Mouse (Mus musculus): Measurements from ENCODE around the gene Pepd. TPM values are rescaled to one million over a fixed set of nuclear protein-coding genes. Genes with fewer than 3 reads are reported as not detected.

The Pepd gene
- total and polyA plus RNA-seq, 3 experiments, result 24.6 to 38.9 (median 26.6) TPM

DNA sequence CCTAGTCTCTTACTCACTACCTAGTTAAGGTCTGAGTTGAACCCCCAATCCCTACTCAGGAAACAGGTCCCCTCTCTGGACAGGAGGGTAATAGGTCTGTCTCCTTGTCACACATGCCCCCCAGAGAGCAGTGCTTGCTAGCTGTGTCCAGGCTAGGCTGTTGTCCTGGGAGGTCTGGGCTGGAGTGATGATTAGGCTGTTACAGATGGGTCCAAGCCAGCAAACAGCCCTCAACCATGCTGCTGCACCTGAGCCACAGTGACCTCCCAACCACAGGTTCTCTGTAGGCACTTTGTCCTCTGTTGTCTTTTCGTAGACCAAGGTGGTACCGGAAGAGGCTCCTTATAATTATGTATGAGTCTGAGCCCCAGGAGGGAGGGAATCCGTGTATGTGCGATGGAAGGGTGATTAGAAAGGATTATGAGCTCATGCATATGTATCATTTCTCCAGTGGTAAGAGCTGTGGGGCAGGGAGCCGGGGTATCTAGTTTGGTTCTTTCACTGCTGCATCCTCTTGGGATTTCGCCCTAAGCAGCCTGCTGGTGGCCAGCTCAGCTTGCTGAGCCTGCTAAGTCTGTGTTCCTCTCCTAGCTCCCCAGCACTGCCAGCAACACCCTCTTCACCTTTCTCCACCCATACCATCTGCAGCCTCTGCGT, 34.2 kb downstream of the Pepd start:
- 91% methylated on average over 7 of the region's 7 CpGs for WGBS
- no peaks in the 10 kb centered on the region for H3K4me1 ChIP-seq (ENCODE audit: control insufficient read depth, insufficient read depth, low read length)
- no peak overlapping the region for H3K4me3 ChIP-seq
- no peak overlapping the region for H3K27ac ChIP-seq
- H3K79me2 ChIP-seq (replicated peaks; ENCODE audit: control insufficient read depth, insufficient read depth, low read length), result no peaks in the 10 kb centered on the region
- TF ChIP-seq CTCF (IDR thresholded peaks at IDR 0.05) (no peak), POLR2A (IDR thresholded peaks at IDR 0.05; ENCODE audit: insufficient read depth, low read depth, low read length) (no peak), EP300 (IDR thresholded peaks at IDR 0.05; ENCODE audit: insufficient read depth, low read depth, low read length) (no peak)
- no peak for DNase-seq
- no peaks in the 10 kb centered on the region for H3K36me3 ChIP-seq (ENCODE audit: control insufficient read depth, insufficient read depth, low read length)
- intact Hi-C loops (cut with DNase I), result no loop called here
- no peak overlapping the region for H3K9ac ChIP-seq (ENCODE audit: low read depth, low read length)
- no peaks in the 10 kb centered on the region for H3K27me3 ChIP-seq (ENCODE audit: control insufficient read depth, insufficient read depth, low read length)

DNA sequence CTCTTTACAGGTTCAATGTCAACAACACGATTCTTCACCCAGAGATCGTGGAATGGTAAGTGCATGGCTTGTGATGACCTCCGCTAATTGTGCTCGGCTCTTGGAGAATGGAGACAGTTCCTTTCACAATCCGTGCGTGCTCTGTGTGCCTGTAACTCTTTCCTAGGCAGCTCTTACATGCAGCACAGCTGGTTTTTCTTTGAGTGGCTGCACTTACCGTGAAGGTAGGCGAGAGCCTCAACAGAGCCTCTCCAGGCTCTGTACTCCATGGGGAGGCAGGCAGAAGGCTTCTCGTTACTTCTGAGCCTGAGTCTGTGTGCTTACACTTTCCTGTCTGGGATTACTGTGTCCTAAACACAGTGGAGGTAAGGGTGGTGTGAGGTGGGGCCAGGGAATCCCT, 42.4 kb downstream of the Pepd start:
- no peak overlapping the region for H3K4me3 ChIP-seq
- H3K79me2 ChIP-seq (replicated peaks; ENCODE audit: control insufficient read depth, insufficient read depth, low read length), result no peaks in the 10 kb centered on the region
- intact Hi-C loops (cut with DNase I), result no loop called here
- no peaks in the 10 kb centered on the region for H3K4me1 ChIP-seq (ENCODE audit: control insufficient read depth, insufficient read depth, low read length)
- H3K36me3 ChIP-seq (ENCODE audit: control insufficient read depth, insufficient read depth, low read length), result no peaks in the 10 kb centered on the region
- DNase-seq, result no peak
- H3K27me3 ChIP-seq (ENCODE audit: control insufficient read depth, insufficient read depth, low read length), result no peaks in the 10 kb centered on the region
- H3K9ac ChIP-seq (ENCODE audit: low read depth, low read length), result no peak overlapping the region
- no peak overlapping the region for H3K27ac ChIP-seq
- no peak for TF ChIP-seq POLR2A (IDR thresholded peaks at IDR 0.05; ENCODE audit: insufficient read depth, low read depth, low read length)
- no peak for TF ChIP-seq EP300 (IDR thresholded peaks at IDR 0.05; ENCODE audit: insufficient read depth, low read depth, low read length)
- TF ChIP-seq CTCF (IDR thresholded peaks at IDR 0.05), result no peak
- 92% methylated on average over 9 of the region's 9 CpGs for WGBS

DNA sequence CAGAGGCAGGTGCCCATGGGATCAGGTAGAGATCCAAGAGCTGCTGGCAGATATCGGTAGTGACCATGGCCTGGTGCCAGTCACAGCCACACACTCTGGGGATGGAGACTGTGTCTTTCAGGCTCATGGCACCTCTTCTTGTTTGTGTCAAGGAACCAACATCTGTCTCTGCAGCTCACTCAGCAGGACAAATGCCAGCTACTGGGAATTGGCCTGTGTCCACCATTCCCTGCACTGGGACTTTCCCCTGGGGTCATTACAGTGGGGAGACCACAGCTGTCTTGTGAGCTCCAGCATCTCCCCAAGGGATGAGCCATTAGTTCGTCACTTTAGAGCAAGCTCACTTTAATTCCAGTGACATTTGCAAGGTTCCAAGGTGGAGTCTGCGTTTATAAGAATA, 43.1 kb downstream of the Pepd start:
- TF ChIP-seq EP300 (IDR thresholded peaks at IDR 0.05; ENCODE audit: insufficient read depth, low read depth, low read length), result no peak
- TF ChIP-seq POLR2A (IDR thresholded peaks at IDR 0.05; ENCODE audit: insufficient read depth, low read depth, low read length), result no peak
- no peak for TF ChIP-seq CTCF (IDR thresholded peaks at IDR 0.05)
- Histone ChIP-seq H3K9ac (ENCODE audit: low read depth, low read length) (no peak overlapping the region), H3K4me3 (no peak overlapping the region), H3K27ac (no peak overlapping the region), H3K36me3 (ENCODE audit: control insufficient read depth, insufficient read depth, low read length) (no peaks in the 10 kb centered on the region), H3K79me2 (replicated peaks; ENCODE audit: control insufficient read depth, insufficient read depth, low read length) (no peaks in the 10 kb centered on the region), H3K4me1 (ENCODE audit: control insufficient read depth, insufficient read depth, low read length) (no peaks in the 10 kb centered on the region), H3K27me3 (ENCODE audit: control insufficient read depth, insufficient read depth, low read length) (no peaks in the 10 kb centered on the region)
- WGBS, result 74% methylated on average over 3 of the region's 3 CpGs
- intact Hi-C loops (cut with DNase I), result no loop called here
- DNase-seq, result no peak

DNA sequence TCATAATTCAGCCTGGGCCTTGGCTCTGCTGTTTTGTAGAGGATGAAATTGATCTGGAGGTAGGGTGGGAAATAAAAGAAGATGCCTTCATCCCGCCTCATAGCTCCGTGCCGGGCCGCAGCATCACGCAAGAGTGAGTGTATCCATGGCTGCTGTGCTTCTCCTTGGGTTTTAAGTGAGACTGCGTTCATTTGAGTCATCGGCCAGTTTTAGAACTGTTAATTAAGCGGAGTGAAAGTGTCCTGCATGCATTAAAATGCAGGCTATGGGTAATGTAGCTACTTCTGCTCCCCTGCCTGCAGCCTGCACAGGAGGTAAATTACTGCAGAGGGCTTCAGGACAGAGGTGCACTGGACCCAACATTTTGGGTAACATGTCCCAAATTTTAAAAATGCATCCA, 45.0 kb downstream of the Pepd start:
- no peaks in the 10 kb centered on the region for H3K4me1 ChIP-seq (ENCODE audit: control insufficient read depth, insufficient read depth, low read length)
- H3K79me2 ChIP-seq (replicated peaks; ENCODE audit: control insufficient read depth, insufficient read depth, low read length), result no peaks in the 10 kb centered on the region
- H3K4me3 ChIP-seq, result no peak overlapping the region
- H3K9ac ChIP-seq (ENCODE audit: low read depth, low read length), result no peak overlapping the region
- H3K27me3 ChIP-seq (ENCODE audit: control insufficient read depth, insufficient read depth, low read length), result no peaks in the 10 kb centered on the region
- intact Hi-C loops (cut with DNase I), result no loop called here
- WGBS, result 97% methylated on average over 8 of the region's 8 CpGs
- DNase-seq, result no peak
- no peaks in the 10 kb centered on the region for H3K36me3 ChIP-seq (ENCODE audit: control insufficient read depth, insufficient read depth, low read length)
- no peak for TF ChIP-seq CTCF (IDR thresholded peaks at IDR 0.05)
- no peak for TF ChIP-seq EP300 (IDR thresholded peaks at IDR 0.05; ENCODE audit: insufficient read depth, low read depth, low read length)
- TF ChIP-seq POLR2A (IDR thresholded peaks at IDR 0.05; ENCODE audit: insufficient read depth, low read depth, low read length), result no peak
- H3K27ac ChIP-seq, result no peak overlapping the region

DNA sequence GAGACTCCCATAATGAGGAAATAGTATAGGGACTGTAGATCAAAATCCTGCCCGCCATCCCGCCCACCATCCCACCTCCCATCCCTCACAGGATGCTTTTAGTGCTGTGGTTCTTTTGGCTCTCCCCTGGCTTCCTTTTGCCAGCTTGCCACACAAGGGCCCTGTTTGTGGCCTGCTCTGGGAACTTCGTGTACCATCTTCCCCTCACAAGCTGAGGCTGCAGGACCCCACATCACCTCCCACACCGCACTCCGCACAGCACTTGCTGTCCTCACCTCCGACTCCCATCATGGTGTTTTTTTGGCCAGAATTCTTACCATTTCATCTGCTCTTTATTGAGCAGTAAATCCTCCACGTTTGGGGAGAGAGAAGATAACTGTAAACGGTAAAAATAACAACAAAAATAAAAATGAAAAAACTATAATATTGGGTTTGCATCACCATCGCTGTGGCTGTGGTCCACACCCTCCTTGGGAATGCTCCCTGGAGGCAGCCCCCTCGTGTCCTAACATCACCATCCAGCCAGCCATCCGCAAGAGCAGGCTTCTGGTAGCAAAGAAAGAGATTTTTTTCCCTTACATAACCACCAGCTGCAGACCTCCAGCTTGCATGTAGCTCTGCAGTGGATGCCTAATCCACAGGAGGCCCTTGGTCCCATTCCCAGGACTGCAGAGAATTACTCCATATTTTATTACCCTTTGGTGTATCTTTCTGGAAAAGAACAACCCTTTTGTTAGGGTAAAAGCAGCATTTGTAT, 51.9 kb downstream of the Pepd start:
- DNase-seq, result peak in 1 of 2 experiments; percentile 12
- intact Hi-C loops (cut with DNase I), result no loop called here

DNA sequence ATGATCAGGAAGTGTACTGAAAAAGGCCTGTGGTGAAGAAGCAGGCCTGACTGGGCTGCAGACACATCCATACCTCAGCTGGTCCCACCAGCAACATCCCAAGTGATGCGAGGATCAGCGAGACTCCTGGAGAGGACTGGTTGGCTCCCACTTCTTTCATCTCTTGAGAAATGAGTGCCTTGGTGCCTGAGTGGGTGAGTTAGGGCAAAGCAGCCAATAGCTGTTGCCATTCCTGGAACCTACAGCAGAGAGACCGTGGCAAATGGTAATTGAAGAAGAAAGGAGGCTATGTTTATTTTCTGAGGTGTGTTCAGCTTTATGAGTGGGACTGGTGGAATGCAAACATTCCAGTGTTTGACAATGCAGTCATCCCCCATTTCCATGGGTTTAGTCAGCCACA, 55.2 kb downstream of the Pepd start:
- WGBS, result 91% methylated on average over 3 of the region's 3 CpGs
- Histone ChIP-seq H3K27ac (no peak overlapping the region), H3K9ac (ENCODE audit: low read depth, low read length) (no peak overlapping the region), H3K36me3 (ENCODE audit: control insufficient read depth, insufficient read depth, low read length) (no peaks in the 10 kb centered on the region), H3K4me1 (ENCODE audit: control insufficient read depth, insufficient read depth, low read length) (no peaks in the 10 kb centered on the region), H3K79me2 (replicated peaks; ENCODE audit: control insufficient read depth, insufficient read depth, low read length) (no peaks in the 10 kb centered on the region), H3K27me3 (ENCODE audit: control insufficient read depth, insufficient read depth, low read length) (no peaks in the 10 kb centered on the region), H3K4me3 (no peak overlapping the region)
- TF ChIP-seq POLR2A (IDR thresholded peaks at IDR 0.05; ENCODE audit: insufficient read depth, low read depth, low read length), result no peak
- no peak for TF ChIP-seq EP300 (IDR thresholded peaks at IDR 0.05; ENCODE audit: insufficient read depth, low read depth, low read length)
- intact Hi-C loops (cut with DNase I), result no loop called here
- no peak for DNase-seq

More for the DNA sequence above, 51.9 kb downstream of the Pepd start:
- no peaks in the 10 kb centered on the region for H3K4me1 ChIP-seq (ENCODE audit: control insufficient read depth, insufficient read depth, low read length)
- TF ChIP-seq CTCF (IDR thresholded peaks at IDR 0.05) (no peak), POLR2A (IDR thresholded peaks at IDR 0.05; ENCODE audit: insufficient read depth, low read depth, low read length) (no peak), EP300 (IDR thresholded peaks at IDR 0.05; ENCODE audit: insufficient read depth, low read depth, low read length) (no peak)
- H3K27me3 ChIP-seq (ENCODE audit: control insufficient read depth, insufficient read depth, low read length), result no peaks in the 10 kb centered on the region
- no peak overlapping the region for H3K9ac ChIP-seq (ENCODE audit: low read depth, low read length)
- H3K79me2 ChIP-seq (replicated peaks; ENCODE audit: control insufficient read depth, insufficient read depth, low read length), result no peaks in the 10 kb centered on the region
- H3K4me3 ChIP-seq, result no peak overlapping the region
- WGBS, result 73% methylated on average over 11 of the region's 11 CpGs
- no peaks in the 10 kb centered on the region for H3K36me3 ChIP-seq (ENCODE audit: control insufficient read depth, insufficient read depth, low read length)
- H3K27ac ChIP-seq, result no peak overlapping the region

Measured in heart, adult 2 months (tissue).